Mouse (Mus musculus) MEL (cell line): ENCODE data around the gene Ggcx.
A peak's percentile ranks its signal among the peaks of the same experiment; 100 is the strongest.

Source experiments
- E2F4 ChIP-seq: IDR thresholded peaks from 2 replicates; pipeline ENCODE4 v1.6.1; 2011; ENCODE audit warnings: low read depth, low read length, improper control_type of control experiment, borderline replicate concordance
- POLR2AphosphoS2 ChIP-seq: IDR thresholded peaks from 2 replicates; pipeline ENCODE4 v1.6.1; 2011; ENCODE audit warnings: low read length, improper control_type of control experiment

DNA sequence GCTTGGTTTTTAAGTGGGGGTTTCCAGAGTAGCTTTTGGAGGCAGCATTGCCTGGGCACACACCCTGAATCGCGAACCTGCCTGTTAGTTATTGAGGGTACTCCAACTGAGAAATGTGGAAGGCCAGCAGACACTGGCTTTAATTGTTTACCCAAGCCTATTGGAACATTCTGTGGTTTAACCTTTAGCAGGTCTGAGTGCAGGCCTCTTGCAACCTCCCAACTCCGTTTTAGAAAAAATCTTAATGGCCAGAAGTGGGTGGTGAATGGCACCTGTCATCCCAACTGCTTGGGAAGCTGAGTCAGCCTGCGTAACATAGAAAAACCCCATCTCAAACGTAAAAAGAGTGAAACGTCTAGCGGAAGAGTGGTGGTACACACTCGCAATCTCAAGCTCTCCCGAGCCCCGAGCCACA is 17.3 kb upstream of the Ggcx start:
- TF ChIP-seq E2F4 = no peak
- TF ChIP-seq POLR2AphosphoS2 = peak; percentile 65; the same call in 1 of the 2 replicates
